Mouse (Mus musculus) midbrain, embryonic 10.5 days (tissue): ENCODE measurements around the gene Dstn. TPM values are rescaled to one million over a fixed set of nuclear protein-coding genes. Genes with fewer than 3 reads are reported as not detected.

ENCODE experiments used
- DNase-seq: peaks from one replicate; pipeline ENCODE4 v3.0.0-alpha.2; 2017; ENCODE audit warnings: low spot score
- H3K27ac ChIP-seq: fragments of 300-500 bp; sonication (generic); replicated peaks from 2 replicates; pipeline ENCODE4 v1.5.1; 2016; ENCODE audit warnings: mild to moderate bottlenecking
- H3K27me3 ChIP-seq: fragments of 300-500 bp; sonication (generic); 2 replicates; pipeline ENCODE4 v1.6.1; 2016; ENCODE audit warnings: low read depth, mild to moderate bottlenecking; ENCODE audit not compliant: poor library complexity, severe bottlenecking
- H3K36me3 ChIP-seq: fragments of 300-500 bp; sonication (generic); 2 replicates; pipeline ENCODE4 v1.6.1; 2016; ENCODE audit warnings: mild to moderate bottlenecking, moderate library complexity
- H3K4me1 ChIP-seq: fragments of 300-500 bp; sonication (generic); 2 replicates; pipeline ENCODE4 v1.6.1; 2016
- H3K4me3 ChIP-seq: fragments of 300-500 bp; sonication (generic); 2 replicates; pipeline ENCODE4 v1.5.1; 2016; ENCODE audit warnings: mild to moderate bottlenecking, moderate library complexity
- H3K9me3 ChIP-seq: fragments of 300-500 bp; sonication (generic); replicated peaks from 2 replicates; pipeline ENCODE4 v1.6.1; 2016; ENCODE audit warnings: mild to moderate bottlenecking
- WGBS: fragments of 180-500 bp; shearing (Covaris S2); methylation state at CpG from one replicate; pipeline ENCODE4 v1.1.7; 2016; 5-methylcytosine and 5-hydroxymethylcytosine counted together
- polyA plus RNA-seq: library from polyadenylated mRNA; unstranded; fragments of >200 nt; fragmentation: Nextera tagmentation; extraction: Ambion mirVana; gene quantifications from 2 replicates; pipeline ENCODE4 v1.2.1, GENCODE M21; 2016

Dstn gene
- polyA plus RNA-seq = 314 and 333 TPM in 2 replicates

- Histone ChIP-seq H3K27me3 (no peaks in the 10 kb centered on the region), H3K9me3 (no peaks in the 10 kb centered on the region), H3K36me3 (no peaks in the 10 kb centered on the region), H3K4me3 (peak within 1 kb of the TSS; percentile 79), H3K4me1 (peaks cover 31% of the 10 kb centered on the region), H3K27ac (peak within 1 kb of the TSS; percentile 95)
- DNase-seq = peak; percentile 98
- under 1% methylated on average over 71 of the region's 71 CpGs for WGBS
Measured at GRCm38 (mm10) chr2:143914760-143915599, at the start of gene Dstn. Gene Dstn (plus strand): TSS chr2:143915320.

- H3K9me3 ChIP-seq = no peaks in the 10 kb centered on the region
- peak; percentile 78 for DNase-seq
- no peaks in the 10 kb centered on the region for H3K36me3 ChIP-seq
- H3K27me3 ChIP-seq = peaks cover 29% of the 10 kb centered on the region
- 18% methylated on average over 6 of the region's 6 CpGs for WGBS
- peaks cover 29% of the 10 kb centered on the region for H3K4me1 ChIP-seq
- H3K4me3 ChIP-seq = no peak overlapping the region
- no peak overlapping the region for H3K27ac ChIP-seq
Measured at GRCm38 (mm10) chr2:143867326-143867725, 47.8 kb upstream of the Dstn start.

- 71% methylated on average over 10 of the region's 10 CpGs for WGBS
- H3K36me3 ChIP-seq = no peaks in the 10 kb centered on the region
- no peak overlapping the region for H3K4me3 ChIP-seq
- peaks cover 2% of the 10 kb centered on the region for H3K27me3 ChIP-seq
- no peak for DNase-seq
- no peak overlapping the region for H3K27ac ChIP-seq
- peaks cover 6% of the 10 kb centered on the region for H3K4me1 ChIP-seq
- no peaks in the 10 kb centered on the region for H3K9me3 ChIP-seq
Measured at GRCm38 (mm10) chr2:143870936-143871688, 44.0 kb upstream of the Dstn start.

- Histone ChIP-seq H3K4me3 (no peak overlapping the region), H3K4me1 (no peaks in the 10 kb centered on the region), H3K36me3 (no peaks in the 10 kb centered on the region), H3K9me3 (no peaks in the 10 kb centered on the region), H3K27ac (no peak overlapping the region), H3K27me3 (no peaks in the 10 kb centered on the region)
- no peak for DNase-seq
- WGBS = 82% methylated on average over 1 of the region's 1 CpGs
Measured at GRCm38 (mm10) chr2:143876026-143876425, 39.1 kb upstream of the Dstn start.

- Histone ChIP-seq H3K36me3 (no peaks in the 10 kb centered on the region), H3K27ac (no peak overlapping the region), H3K4me1 (no peaks in the 10 kb centered on the region), H3K9me3 (no peaks in the 10 kb centered on the region), H3K4me3 (no peak overlapping the region), H3K27me3 (no peaks in the 10 kb centered on the region)
- DNase-seq = no peak
- 68% methylated on average over 4 of the region's 4 CpGs for WGBS
Measured at GRCm38 (mm10) chr2:143876929-143877632, 38.0 kb upstream of the Dstn start.

- Histone ChIP-seq H3K27ac (no peak overlapping the region), H3K36me3 (no peaks in the 10 kb centered on the region), H3K4me1 (no peaks in the 10 kb centered on the region), H3K9me3 (no peaks in the 10 kb centered on the region), H3K27me3 (no peaks in the 10 kb centered on the region), H3K4me3 (no peak overlapping the region)
- 88% methylated on average over 6 of the region's 6 CpGs for WGBS
- DNase-seq = no peak
Measured at GRCm38 (mm10) chr2:143879311-143879710, 35.8 kb upstream of the Dstn start.

- DNase-seq = no peak
- 95% methylated on average over 4 of the region's 4 CpGs for WGBS
Measured at GRCm38 (mm10) chr2:143882002-143882401, 33.1 kb upstream of the Dstn start.

GRCm38 (mm10) chr2:143882606-143883288, 32.4 kb upstream of the Dstn start:
- Histone ChIP-seq H3K4me1 (no peaks in the 10 kb centered on the region), H3K27ac (no peak overlapping the region), H3K9me3 (no peaks in the 10 kb centered on the region), H3K27me3 (no peaks in the 10 kb centered on the region), H3K4me3 (no peak overlapping the region), H3K36me3 (no peaks in the 10 kb centered on the region)
- DNase-seq = no peak
- WGBS = 87% methylated on average over 10 of the region's 10 CpGs

More at GRCm38 (mm10) chr2:143882002-143882401, 33.1 kb upstream of the Dstn start:
- Histone ChIP-seq H3K9me3 (no peaks in the 10 kb centered on the region), H3K4me1 (no peaks in the 10 kb centered on the region), H3K4me3 (no peak overlapping the region), H3K27me3 (no peaks in the 10 kb centered on the region), H3K36me3 (no peaks in the 10 kb centered on the region), H3K27ac (no peak overlapping the region)

GRCm38 (mm10) chr2:143889131-143889859, 25.8 kb upstream of the Dstn start:
- no peak for DNase-seq
- no peaks in the 10 kb centered on the region for H3K4me1 ChIP-seq
- H3K36me3 ChIP-seq = no peaks in the 10 kb centered on the region
- 88% methylated on average over 15 of the region's 15 CpGs for WGBS
- no peaks in the 10 kb centered on the region for H3K9me3 ChIP-seq
- H3K4me3 ChIP-seq = no peak overlapping the region
- no peaks in the 10 kb centered on the region for H3K27me3 ChIP-seq
- no peak overlapping the region for H3K27ac ChIP-seq

- Histone ChIP-seq H3K4me3 (no peak overlapping the region), H3K27ac (no peak overlapping the region)
- no peak for DNase-seq
Measured at GRCm38 (mm10) chr2:143889860-143890433, 25.2 kb upstream of the Dstn start.

GRCm38 (mm10) chr2:143891302-143892048, 23.6 kb upstream of the Dstn start:
- Histone ChIP-seq H3K27me3 (no peaks in the 10 kb centered on the region), H3K36me3 (no peaks in the 10 kb centered on the region), H3K9me3 (no peaks in the 10 kb centered on the region), H3K27ac (no peak overlapping the region), H3K4me3 (no peak overlapping the region), H3K4me1 (no peaks in the 10 kb centered on the region)
- no peak for DNase-seq
- WGBS = 89% methylated on average over 10 of the region's 10 CpGs

More at GRCm38 (mm10) chr2:143889860-143890433, 25.2 kb upstream of the Dstn start:
- 70% methylated on average over 12 of the region's 12 CpGs for WGBS
- no peaks in the 10 kb centered on the region for H3K36me3 ChIP-seq
- H3K9me3 ChIP-seq = no peaks in the 10 kb centered on the region
- H3K4me1 ChIP-seq = no peaks in the 10 kb centered on the region
- H3K27me3 ChIP-seq = no peaks in the 10 kb centered on the region
